Mouse (Mus musculus): ENCODE results near the gene Mobp. TPM values are rescaled to one million over a fixed set of nuclear protein-coding genes. Genes with fewer than 3 reads are reported as not detected.
A peak's percentile ranks its signal among the peaks of the same experiment; 100 is the strongest.

Mobp gene
- total RNA-seq, 2 experiments from 2014 or later: 369 to 380 TPM

GRCm38 (mm10) chr9:120203936-120204335 is 54.4 kb downstream of the Mobp start:
- no peak for DNase-seq (ENCODE audit: low spot score in 2 of 2)

DNA sequence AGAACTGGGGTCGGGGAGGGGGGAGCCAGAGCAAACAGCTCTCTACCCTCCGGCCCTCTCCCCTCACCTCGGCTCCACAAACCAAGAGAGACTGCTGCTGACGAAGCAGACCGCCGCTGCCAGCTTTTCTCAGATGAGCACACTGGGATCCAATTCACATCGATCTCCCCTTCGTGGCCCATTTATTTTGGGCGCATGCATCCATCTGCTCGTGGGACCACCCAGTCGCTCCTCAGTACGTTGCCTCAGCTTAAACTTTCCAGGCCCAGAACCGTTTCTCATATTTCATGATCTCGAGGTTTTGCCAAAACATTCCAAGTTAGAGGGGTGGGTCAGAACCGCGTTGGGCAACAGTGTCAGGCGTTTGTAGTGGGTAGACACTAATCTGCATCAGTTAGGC is 57.4 kb downstream of the Mobp start:
- no peak for DNase-seq (ENCODE audit: low spot score in 2 of 2)

- DNase-seq (ENCODE audit: low spot score in 2 of 2): peak; percentile 68
These were observed 60.6 kb downstream of the Mobp start for GRCm38 (mm10) chr9:120210068-120210467.

GRCm38 (mm10) chr9:120210865-120211264 is 61.4 kb downstream of the Mobp start:
- DNase-seq (ENCODE audit: low spot score in 2 of 2): no peak

DNA sequence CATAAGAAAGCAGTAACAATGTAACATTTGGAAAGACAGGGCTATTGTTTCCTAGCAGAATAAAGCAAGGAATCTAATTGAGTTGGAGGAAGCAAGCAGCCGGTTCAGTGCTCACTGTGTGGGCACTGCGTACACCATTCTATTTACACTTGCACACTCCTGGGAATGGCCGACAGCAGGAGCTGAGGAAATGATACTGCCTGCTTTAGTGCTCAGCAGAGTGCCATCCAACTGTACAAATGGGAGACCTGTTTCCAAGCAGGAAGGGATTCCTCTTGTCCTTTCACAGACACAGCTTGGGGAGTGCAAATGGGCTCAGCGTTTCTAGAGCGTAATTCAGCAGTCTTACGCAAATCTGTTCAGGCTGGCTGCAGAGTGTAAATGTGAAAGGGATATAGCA is 63.4 kb downstream of the Mobp start:
- no peak for DNase-seq (ENCODE audit: low spot score in 2 of 2)

- DNase-seq (ENCODE audit: low spot score in 2 of 2): no peak
These were observed 65.5 kb downstream of the Mobp start for GRCm38 (mm10) chr9:120214978-120215495.

- DNase-seq (ENCODE audit: low spot score in 2 of 2): no peak
These were observed 69.9 kb downstream of the Mobp start for GRCm38 (mm10) chr9:120219411-120219810.

Other genes starting within 250 kb of the Mobp start
- 10 to 100 TPM; 33.2 to 34.1 TPM for gene Gorasp1, start 212.1 kb upstream of the Mobp start, total RNA-seq (2021)
- 1 to 10 TPM; 1.1 to 2.6 TPM for gene Ttc21a, start 212.1 kb upstream of the Mobp start, total RNA-seq (2021)
- 10 to 100 TPM in 1 of 2 experiments, 1 to 10 TPM in 1; 8.9 to 11.9 TPM for gene Csrnp1, start 165.0 kb upstream of the Mobp start, total RNA-seq (2021)
- gene Xirp1, start 126.1 kb upstream of the Mobp start, total RNA-seq (2021): under 1 TPM; 0.14 to 0.41 TPM
- 10 to 100 TPM; 34.7 to 36.0 TPM for gene Cx3cr1, start 79.8 kb upstream of the Mobp start, total RNA-seq (2021)
- not detected for gene Ccr8, start 57.6 kb upstream of the Mobp start, total RNA-seq (2021)
- gene Slc25a38, start 39.3 kb upstream of the Mobp start, total RNA-seq (2021): 10 to 100 TPM; 25.6 to 25.7 TPM
- 100 to 1,000 TPM; 534 to 557 TPM for gene Rpsa, start 22.0 kb upstream of the Mobp start, total RNA-seq (2021)
- 10 to 100 TPM; 51.9 to 58.0 TPM for gene Myrip, start 151.8 kb downstream of the Mobp start, total RNA-seq (2021)

All from layer of hippocampus, postnatal 14 days (tissue).